Mouse (Mus musculus) lung, postnatal 25 days (tissue): Measurements from ENCODE around the gene Mrpl20.
A peak's percentile ranks its signal among the peaks of the same experiment; 100 is the strongest.
"Not testable (repeated sequence)": the region's sequence is repeated elsewhere in the genome, so short reads cannot be mapped to it uniquely, and the experiment has no call there.

Experiments
- DNase-seq: peaks from one replicate; pipeline ENCODE4 v3.0.0; 2022; ENCODE audit warnings: low spot score

Mrpl20 gene

DNA sequence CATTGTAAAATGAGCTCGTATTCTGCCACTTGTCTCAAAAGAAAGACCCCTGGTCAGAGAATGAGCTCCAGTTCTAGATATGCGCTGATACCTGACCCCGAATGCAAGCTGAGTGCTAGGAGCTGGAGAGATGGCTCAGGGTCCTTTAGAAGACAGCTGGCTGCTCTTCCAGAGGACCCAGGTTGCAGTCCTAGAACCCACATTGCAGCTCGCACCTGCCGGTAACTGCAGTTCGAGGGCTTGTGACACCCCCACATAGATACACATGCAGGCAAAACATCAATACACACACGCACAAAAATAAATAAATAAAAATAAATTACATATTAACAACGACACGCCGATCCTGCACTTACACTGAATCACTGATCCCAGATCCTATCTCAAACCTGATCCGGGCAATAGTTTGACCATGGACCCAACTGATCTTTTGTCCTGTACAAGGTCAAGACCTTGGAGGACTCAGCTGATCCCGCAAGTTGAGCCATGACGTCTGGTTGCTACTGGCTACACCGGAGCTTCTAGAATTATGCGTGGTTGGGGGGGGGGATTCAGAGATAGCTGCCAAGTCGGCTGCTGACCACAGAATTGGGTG is 19.1 kb upstream of the Mrpl20 start:
- DNase-seq, result no peak

DNA sequence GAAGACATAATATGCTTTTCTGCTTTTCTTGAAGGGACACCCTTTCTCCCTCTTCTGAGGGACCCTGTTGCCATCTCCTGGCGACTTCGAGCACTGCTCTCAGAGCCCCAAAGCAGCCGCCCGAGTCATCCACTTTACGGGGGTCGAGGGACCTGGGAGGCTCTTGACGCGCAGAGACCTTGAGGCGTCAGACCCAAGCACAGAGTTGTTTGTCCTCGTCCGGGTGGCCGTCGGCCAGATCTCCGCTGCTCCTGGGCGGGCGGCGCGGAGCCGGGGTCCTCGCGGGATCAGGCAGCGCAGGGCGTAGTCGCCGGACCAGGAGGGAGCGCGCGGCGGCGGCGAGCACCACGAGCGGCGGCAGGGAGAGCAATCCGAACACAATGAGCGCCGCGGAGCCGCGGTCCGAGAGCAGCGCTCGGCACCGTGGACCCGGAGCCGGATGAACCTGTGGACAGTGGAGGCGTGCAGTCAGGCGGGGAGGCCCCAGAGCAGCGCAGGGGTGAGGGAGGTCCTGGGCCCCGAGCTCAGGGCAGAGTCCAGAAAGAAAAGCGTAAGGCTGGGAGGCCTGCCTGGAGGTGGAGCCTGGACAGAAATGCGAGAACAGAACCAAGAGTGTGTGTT is 18.5 kb upstream of the Mrpl20 start:
- DNase-seq, result peak; percentile 73

DNA sequence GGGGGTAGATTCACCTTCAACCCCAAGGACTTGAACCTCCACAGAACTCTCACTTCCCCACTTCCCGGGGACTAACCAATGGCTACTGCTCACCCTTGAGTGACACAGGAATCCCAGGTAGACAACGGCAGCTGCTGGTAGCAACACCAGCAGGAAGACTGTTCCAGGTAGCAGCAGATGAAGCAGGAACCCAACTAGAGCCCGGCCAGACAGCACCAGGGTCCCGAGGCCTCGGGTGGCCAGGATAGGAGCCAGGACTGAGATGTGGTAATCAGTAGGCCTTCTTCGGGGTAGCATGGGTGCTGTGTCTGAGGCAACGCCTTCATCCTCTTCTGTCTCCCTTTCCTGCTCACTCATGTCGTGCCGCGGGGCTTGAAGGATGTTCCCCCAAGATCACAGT is 17.4 kb upstream of the Mrpl20 start:
- no peak for DNase-seq

DNA sequence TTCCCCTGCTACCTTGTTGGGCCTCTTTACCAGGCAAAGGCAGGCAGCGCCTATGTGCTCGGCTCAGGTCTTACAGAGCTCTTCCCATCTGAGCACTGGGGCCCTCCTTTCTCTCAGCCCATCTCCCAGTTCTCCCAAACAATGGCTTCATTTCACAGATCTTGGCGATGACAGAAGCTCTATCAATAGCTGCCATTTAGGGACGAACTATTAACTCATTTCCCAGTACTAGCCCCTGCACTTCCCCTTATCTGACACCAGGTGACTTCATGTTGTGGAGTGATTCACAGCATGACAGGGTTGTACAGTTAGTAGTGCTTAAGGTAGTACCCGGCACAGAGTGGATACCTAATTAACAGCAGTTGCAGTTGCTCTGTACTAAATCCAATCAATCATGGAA is 16.9 kb upstream of the Mrpl20 start, which contains the start of gene Tmem88b:
Gene Tmem88b, minus strand, starts transcription at position 56 of the 400 bp plus-strand sequence.
- no peak for DNase-seq

DNA sequence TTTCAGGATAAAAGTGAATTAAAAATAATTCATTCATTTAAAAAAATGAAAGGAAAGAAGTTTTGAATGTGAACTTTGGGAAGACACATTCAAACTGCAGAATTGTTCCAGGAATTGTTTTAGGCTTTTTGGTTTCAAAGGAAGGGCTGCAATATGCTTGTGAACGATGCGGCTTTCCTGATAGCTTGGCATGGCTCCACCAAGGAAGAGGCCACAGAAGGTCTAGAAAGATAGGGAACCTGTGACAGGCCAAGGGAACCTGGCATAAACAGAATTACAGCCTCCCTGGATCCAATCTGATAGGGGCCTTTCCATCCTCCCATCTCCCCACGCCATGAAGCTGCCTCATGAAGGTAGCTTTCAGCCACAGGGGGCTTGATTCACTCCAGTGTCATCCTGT is 14.4 kb upstream of the Mrpl20 start:
- no peak for DNase-seq

DNA sequence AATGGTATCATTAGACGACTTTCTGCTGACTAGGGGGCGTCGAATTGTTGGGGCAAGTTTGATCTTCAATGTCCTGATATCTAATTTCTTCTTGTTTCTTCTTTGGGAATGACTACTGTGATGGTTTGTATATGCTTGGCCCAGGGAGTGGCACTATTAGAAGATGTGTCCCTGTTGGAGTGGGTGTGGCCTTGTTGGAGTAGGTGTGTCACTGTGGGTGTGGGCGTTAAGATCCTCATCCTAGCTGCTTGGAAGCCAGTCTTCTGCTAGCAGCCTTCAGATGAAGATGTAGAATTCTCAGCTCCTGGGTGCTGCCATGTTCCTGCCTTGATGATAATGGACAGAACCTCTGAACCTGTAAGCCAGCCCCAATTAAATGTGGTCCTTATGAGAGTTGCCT is 13.8 kb upstream of the Mrpl20 start:
- DNase-seq, result not testable (repeated sequence)

DNA sequence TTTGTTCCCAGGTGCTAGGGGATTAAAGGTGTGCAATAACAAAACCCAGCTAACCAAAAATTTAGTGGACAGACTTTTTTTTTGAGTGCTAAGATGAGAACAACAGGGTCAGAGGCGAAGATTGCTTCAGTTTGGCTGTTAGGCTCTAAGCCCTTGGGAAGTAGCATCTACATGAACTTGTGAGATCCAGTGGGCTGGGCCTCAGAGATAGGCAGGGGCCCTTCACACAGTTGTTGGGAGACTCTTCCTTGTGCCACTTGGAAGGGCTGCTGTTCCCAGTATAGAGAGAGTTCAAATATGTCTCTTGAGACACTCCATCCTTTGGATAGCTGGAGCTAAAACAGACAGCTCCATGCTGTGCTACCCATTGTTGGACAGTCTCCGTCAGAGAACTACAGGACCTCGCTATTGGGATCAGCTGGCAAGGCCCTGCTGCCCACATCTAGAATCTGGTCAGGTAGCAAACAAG is 12.6 kb upstream of the Mrpl20 start, which contains the start of gene Ankrd65:
Gene Ankrd65, plus strand, starts transcription at position 419 of the 469 bp plus-strand sequence.
- DNase-seq, result no peak

DNA sequence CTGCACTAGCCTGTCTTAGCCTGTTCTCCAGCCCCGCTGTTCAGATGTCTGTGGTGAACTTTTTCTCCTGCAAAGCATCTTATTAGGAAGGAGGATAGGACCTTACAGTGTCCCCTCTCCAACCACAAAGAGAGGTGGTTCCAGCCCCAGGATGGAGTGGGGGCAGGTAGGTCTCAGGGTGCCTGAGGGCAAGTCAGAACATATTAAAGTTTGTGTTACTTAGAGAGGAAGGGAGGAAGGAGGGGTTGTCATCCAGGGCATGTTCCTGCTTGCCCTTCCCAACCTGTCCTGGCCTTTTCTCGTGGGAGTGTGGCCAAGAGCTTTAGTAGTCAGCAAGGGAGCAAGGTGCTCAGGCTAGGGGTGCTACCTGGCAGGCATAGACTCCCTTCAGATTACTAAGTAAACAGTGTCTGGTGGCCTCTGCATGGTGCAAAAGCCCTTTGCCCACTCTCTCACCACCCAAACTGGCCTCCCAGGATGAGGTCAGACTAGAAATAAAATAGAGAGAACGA is 12.0 kb upstream of the Mrpl20 start:
- DNase-seq, result no peak

DNA sequence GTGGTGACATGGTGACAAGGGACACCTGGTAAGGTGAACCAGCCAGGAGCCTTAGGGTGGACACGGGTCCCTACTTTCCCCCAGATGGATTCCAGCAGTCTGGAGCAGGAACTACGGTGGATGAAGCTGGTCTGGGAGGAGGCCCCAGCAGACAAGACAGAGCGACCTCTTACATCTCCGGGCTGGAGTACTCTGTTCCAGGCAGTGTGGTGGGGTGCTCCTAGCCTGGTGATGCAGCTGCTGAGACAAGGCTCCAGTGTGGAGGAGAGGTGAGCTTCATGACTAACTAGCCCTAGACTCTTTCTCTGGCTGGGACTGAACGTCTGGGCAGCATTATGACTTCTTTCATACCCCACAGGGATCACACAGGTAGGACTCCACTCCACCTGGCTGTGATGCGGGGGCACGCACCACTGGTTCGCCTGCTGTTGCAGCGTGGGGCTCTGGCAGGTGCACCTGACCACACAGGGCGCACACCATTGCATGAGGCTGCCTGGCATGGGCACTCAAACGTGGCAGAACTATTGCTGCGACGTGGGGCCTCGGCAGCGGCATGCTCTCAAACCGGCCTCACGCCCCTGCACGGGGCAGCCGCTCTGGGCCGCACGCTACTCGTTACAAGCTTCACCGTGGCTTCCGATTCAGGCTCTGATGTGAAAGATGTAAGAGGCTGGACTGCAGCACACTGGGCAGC is 11.3 kb upstream of the Mrpl20 start:
- no peak for DNase-seq

DNA sequence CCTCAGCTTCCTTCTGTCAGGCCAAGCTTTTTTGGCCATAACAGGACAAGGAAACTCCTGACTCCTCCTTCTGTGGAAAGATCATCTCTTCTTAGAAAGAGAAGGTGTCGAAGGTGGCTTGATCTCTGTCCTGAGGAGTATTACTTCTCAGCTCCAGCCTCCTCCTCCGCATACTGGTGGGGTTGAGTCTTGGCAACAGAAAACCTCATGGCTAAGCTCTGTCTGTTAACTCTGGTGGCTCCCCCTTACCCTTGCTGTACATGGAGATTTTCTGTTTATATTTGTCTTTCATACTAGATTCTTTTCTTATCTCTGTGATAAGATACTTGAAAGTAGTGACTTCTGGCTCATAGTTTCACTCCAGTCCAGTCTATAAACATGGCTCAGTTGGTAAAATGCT is 8.9 kb upstream of the Mrpl20 start:
- DNase-seq, result no peak

DNA sequence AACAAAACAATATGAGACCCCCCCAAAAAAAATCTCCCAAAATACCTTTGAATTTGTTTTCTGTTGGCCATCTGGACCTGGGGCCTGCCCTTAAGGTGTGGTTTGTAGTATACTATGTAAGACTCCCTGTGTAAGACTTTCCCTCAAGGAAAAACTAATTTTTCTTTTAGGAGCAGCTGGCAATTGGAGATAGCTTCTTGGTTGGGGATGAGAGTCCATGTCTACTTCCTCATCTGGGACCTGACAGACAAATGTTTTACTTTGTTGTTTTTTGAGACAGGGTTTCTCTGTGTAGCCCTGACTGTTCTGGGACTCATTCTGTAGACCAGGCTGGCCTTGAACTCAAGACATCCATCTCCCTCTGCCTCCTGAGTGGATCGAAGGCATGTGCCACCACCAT is 603 bp upstream of the Mrpl20 start:
- DNase-seq, result no peak

DNA sequence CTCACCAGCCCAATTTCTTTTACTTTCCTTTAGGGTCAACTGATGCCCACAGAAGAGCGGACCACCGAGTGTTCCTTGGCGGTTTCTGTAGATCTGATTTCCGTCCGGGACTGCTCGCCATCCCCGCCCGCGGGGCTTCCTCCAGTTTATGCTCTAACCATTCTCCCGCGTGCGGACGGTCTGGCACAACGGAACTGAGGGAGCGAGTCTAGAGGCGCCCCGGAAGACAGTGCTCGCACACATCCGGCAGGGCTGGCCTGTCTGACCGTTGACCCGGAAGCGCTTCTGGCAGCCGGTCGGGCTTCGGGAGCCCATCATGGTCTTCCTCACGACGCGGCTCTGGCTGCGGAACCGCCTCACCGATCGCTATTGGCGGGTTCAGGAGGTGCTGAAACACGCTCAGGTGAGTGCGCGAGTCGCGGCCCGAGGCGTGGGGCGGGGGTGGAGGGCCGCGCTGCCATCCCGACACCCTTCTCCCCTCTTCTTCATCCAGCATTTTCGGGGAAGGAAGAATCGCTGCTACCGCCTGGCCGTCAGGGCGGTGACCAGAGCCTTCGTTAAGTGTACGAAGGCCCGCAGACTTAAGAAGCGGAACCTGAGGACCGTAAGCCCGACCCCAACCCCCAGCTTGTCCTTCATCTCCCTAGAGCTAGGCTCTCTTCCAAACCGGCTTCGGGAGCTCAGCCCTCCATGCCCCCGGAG is 813 bp downstream of the Mrpl20 start:
- peak; percentile 96 for DNase-seq

DNA sequence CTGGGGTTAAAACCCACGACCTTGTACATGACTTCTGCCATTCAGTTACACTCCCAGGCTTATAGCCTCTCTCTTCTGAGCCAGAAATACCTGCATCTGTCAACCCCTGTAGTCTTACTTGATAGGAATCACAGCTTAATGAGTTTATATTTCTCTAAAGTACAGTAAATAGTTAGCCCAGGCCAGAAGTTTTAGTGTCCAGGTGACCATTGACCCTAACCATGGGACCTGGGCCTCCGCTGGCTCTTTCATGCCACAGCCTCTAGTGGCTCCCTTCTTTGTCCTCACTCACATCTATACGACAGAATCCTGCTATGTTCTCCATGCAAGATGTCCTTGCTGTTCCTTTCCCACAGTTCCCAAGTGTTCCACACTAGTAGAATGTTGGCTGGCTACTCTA is 5.2 kb downstream of the Mrpl20 start:
- no peak for DNase-seq

DNA sequence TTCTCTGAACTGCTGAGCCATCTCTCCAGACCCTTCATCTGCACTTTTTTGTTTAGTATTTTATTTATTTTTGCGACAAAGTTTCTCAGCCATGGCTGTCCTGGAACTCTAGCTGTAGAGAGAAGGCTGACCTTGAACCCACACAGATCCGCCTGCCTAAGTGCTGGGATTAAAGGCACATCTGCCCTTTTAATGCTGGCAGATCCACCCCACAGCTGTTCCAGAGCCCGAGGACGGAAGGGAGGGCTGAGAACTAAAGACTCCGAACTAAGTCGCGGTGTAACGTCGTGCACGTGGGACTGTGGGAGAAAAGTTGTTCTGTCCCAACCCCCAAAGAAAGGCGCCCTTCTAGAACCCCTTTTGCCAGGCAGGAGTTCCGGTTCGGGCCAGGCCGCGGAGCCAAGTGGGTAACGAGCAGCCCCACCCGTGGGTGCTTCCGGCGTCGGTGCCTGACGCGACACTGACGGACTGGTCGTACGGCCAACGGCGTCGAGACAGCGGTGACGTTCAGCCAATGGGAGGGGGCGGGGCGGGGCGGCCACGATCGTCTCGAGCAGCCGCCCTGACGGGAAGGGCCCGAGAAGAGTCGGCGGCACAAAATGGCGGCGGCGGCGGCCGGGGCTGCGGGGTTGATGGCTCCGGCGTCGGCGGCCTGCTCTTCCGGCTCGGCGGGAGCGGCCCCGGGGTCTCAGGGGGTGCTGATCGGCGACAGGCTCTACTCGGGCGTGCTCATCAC is 9.4 kb downstream of the Mrpl20 start, which contains the start of gene Ccnl2:
Gene Ccnl2, plus strand, starts transcription at position 561 of the 736 bp plus-strand sequence.
- DNase-seq, result peak; percentile 94

DNA sequence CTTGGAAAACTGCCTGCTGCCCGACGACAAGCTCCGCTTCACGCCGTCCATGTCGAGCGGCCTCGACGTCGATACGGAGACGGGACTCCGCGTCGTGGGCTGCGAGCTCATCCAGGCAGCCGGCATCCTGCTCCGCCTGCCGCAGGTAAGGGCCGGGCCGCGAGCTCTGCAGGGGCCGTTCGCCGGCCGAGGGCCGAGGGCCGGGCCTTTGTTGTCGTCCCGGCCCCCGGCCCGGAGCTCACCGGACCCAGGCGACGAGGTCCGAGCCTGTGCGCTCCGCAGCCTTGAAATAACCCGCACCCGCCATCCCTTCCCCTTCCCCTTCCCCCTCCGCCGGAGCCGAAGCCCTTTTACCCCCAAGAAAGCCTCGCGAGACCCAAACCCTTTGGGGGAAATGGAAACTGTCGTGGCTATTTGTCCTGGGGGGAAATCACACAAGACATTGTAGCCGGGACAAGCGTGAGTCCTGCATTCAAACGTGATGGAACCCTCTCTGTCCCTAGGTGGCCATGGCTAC is 10.0 kb downstream of the Mrpl20 start:
- no peak for DNase-seq

DNA sequence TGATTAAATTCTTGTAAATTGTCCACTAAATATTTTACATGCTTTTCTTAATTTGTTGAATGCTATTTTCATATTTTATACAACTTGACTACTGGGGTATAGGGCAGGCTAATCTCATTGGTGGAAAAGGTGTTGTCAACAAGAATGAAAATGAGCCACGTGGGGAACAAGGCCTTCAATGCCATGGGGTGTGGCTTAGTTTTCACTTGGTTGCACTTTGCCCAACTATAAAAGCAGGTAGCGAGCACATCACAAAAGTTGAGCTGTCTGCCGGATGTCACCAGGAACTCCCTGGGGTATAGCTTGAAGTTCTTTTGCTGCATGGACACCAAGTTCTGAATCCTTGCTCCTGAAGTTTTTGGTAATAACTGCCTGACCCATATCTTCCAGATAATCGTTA is 14.9 kb downstream of the Mrpl20 start:
- no peak for DNase-seq

DNA sequence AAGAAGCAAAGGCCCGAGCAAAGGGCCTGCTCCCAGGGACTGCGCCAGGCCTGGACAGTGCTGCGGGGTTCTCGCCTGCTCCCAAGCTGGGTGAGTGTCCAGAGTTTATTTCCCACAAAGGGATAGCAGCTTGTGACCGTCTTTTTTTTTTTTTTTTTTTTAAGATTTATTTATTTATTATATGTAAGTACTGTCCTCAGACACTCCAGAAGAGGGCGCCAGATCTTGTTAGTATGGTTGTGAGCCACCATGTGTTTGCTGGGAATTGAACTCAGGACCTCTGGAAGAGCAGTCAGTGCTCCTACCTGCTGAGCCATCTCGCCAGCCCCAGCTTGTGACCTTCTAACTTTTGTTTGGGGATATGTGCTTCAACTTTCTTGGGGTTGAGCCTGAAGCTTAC is 18.3 kb downstream of the Mrpl20 start:
- DNase-seq, result no peak

DNA sequence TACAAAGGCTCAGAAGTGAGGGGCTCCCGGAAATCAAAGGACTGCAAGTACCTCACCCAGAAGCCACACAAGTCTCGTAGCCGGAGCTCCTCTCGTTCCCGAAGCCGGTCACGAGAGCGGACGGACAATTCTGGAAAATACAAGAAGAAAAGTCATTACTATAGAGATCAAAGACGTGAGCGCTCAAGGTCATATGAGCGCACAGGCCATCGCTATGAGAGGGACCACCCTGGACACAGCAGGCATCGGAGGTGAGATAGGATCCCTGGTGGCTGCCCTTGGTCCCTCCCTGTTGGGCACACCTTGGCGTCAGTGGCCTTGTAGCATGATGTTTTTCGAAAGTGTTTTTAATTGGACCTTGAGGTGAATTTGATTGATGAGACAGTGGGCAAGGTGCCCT is 20.8 kb downstream of the Mrpl20 start:
- no peak for DNase-seq

DNA sequence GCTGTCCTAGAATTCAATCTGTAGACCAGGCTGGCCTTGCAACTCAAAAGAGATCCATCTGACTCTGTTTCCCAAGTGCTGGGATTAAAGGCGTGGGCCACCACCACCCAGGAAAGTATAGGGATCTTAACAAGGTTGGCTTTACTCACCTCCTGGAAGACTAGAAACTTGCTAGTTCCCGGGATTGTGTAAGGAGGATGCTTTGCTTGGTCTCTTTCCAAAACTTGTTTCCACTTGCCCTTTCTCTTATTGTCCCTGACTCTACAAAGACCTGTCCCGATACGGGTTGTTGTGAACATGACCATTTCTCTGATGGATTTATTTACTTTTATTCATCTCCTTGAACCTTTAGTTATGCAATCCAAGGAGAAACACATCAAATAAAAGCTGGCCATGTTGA is 27.2 kb downstream of the Mrpl20 start:
- no peak for DNase-seq

DNA sequence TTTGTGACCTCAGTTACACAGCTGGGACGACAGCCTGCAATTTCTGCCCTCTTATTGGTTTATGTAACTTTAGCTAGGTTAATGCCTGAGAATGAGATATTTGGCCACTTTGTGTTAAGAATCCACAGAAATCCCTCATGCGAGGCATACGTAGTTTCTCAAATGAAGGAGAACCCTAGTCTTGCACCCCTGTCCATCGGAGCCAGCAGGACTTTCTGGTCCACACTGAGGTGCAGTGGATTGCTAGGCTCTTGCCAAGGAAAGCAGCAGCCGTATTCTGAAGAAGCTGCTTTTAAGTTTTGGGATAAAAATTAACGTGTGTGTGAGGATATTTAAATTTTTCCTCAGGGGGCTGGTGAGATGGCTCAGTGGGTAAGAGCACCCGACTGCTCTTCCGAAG is 27.9 kb downstream of the Mrpl20 start:
- no peak for DNase-seq

DNA sequence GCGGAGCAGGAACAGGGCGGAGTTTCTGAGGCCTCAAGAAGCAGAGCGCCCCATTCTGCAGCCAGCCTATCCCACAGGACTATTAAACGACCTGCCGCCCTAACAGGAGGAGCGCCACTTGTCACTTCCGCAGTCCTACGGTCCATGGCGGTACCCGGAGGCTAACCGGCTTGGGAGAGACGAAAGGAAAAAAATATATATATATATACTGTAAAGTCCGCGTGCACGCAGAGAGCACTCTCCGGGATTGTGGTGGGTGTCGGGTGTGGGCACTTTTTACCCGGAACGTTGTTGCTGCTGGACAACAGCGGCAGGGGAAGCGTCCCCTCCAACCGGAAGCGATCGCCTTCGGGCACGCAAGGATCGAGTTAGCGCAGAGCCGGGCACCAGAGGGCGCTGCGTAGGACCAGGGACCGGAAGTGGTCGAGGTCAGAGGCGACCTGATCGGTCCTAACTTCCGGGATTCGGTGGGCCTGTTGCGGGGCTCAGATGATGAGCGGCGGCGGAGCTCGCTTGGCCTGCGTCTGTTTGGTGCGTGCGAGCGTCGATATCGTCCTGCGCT is 28.6 kb downstream of the Mrpl20 start, which contains the start of gene Aurkaip1:
Gene Aurkaip1, plus strand, starts transcription at position 68 of the 562 bp plus-strand sequence.
- peak; percentile 96 for DNase-seq
